Mouse (Mus musculus) heart, embryonic 13.5 days (tissue): ENCODE measurements around the gene Trmo. TPM values are rescaled to one million over a fixed set of nuclear protein-coding genes. Genes with fewer than 3 reads are reported as not detected.

Source experiments
- ATAC-seq: fragments of 200-750 bp; cut with Nextera tagmentation; 2 replicates; pipeline ENCODE4 v1.8.0; 2017; ENCODE audit warnings: moderate TSS enrichment; ENCODE audit not compliant: insufficient number of reproducible peaks, low FRiP score, low TSS enrichment; ENCODE audit errors: extremely low read depth
- H3K27ac ChIP-seq: fragments of 300-500 bp; sonication (generic); replicated peaks from 2 replicates; pipeline ENCODE4 v1.5.1; 2015; ENCODE audit warnings: moderate library complexity, mild to moderate bottlenecking, inconsistent platforms
- H3K27me3 ChIP-seq: fragments of 300-500 bp; sonication (generic); replicated peaks from 2 replicates; pipeline ENCODE4 v1.6.1; 2015; ENCODE audit warnings: mild to moderate bottlenecking, inconsistent platforms
- H3K36me3 ChIP-seq: fragments of 300-500 bp; sonication (generic); 2 replicates; pipeline ENCODE4 v1.6.1; 2015; ENCODE audit warnings: mild to moderate bottlenecking, inconsistent platforms
- H3K4me1 ChIP-seq: fragments of 300-500 bp; sonication (generic); 2 replicates; pipeline ENCODE4 v1.6.1; 2015; ENCODE audit warnings: inconsistent platforms
- H3K4me2 ChIP-seq: fragments of 300-500 bp; sonication (generic); 2 replicates; pipeline ENCODE4 v1.6.1; 2015; ENCODE audit warnings: inconsistent platforms, mild to moderate bottlenecking, moderate library complexity
- H3K4me3 ChIP-seq: fragments of 300-500 bp; sonication (generic); 2 replicates; pipeline ENCODE4 v1.5.1; 2015; ENCODE audit warnings: moderate library complexity, mild to moderate bottlenecking, inconsistent platforms
- H3K9ac ChIP-seq: fragments of 300-500 bp; sonication (generic); 2 replicates; pipeline ENCODE4 v1.6.1; 2015; ENCODE audit warnings: inconsistent platforms, mild to moderate bottlenecking, moderate library complexity
- H3K9me3 ChIP-seq: fragments of 300-500 bp; sonication (generic); 2 replicates; pipeline ENCODE4 v1.6.1; 2016; ENCODE audit warnings: inconsistent platforms
- WGBS: fragments of 180-500 bp; shearing (Covaris S2); methylation state at CpG from one replicate; pipeline ENCODE4 v1.1.7; 2015; ENCODE audit warnings: mixed read lengths; 5-methylcytosine and 5-hydroxymethylcytosine counted together
- polyA plus RNA-seq: library from polyadenylated mRNA; unstranded; fragments of >200 nt; fragmentation: Nextera tagmentation; extraction: Ambion mirVana; gene quantifications from 2 replicates; pipeline ENCODE4 v1.2.1, GENCODE M21; 2015

Gene Trmo
- polyA plus RNA-seq, 1 experiment from 2014 or later: 7.1 TPM

DNA sequence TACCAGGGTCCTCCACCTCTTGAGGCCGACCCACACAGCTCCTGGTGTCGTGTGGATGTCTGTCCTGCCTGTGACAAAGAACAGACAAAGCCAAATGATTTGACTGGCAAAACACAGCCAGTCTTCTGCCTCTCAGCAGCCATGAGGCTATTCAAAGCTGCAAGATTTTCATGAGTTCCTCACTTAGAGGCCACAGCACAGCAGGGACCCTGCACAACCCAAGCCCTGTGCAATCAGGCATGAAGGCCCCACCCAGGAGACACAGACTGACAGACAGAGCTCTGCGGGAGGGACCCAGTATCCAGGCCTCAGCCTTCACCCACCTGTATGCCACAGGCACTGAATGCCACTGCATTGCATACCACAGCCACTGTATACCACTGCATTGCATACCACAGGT, 60.3 kb downstream of the Trmo start:
- no peak for ATAC-seq
- H3K27ac ChIP-seq: no peak overlapping the region
- no peak overlapping the region for H3K9ac ChIP-seq
- H3K4me1 ChIP-seq: no peaks in the 10 kb centered on the region
- no peaks in the 10 kb centered on the region for H3K36me3 ChIP-seq
- peaks cover 28% of the 10 kb centered on the region for H3K27me3 ChIP-seq
- H3K4me2 ChIP-seq: no peak overlapping the region
- no peak overlapping the region for H3K4me3 ChIP-seq
- no peaks in the 10 kb centered on the region for H3K9me3 ChIP-seq
- 41% methylated on average over 3 of the region's 3 CpGs for WGBS

Other genes with a start within 250 kb of the Trmo start
- gene Xpa, start 193.1 kb downstream of the Trmo start, polyA plus RNA-seq: 13.8 and 15.6 TPM in 2 replicates
- not detected in 2 replicates for gene Foxe1, start 45.8 kb downstream of the Trmo start, polyA plus RNA-seq
- gene Hemgn, start 24.1 kb upstream of the Trmo start, polyA plus RNA-seq: 3.1 and 12.6 TPM in 2 replicates
- 179 and 191 TPM in 2 replicates for gene Anp32b, start 61.5 kb upstream of the Trmo start, polyA plus RNA-seq
- 63.1 and 65.4 TPM in 2 replicates for gene Nans, start 99.8 kb upstream of the Trmo start, polyA plus RNA-seq
- 0.85 and 1.7 TPM in 2 replicates for gene Trim14, start 146.7 kb upstream of the Trmo start, polyA plus RNA-seq
- 0.55 and 0.76 TPM in 2 replicates for gene Coro2a, start 212.8 kb upstream of the Trmo start, polyA plus RNA-seq